Mouse (Mus musculus) cortical plate, adult 2 months (tissue): ENCODE results near the gene Tmem234.

ENCODE experiments used
- CTCF ChIP-seq: fragments of 200-500 bp; IDR thresholded peaks from 2 replicates; pipeline ENCODE4 v1.5.1; 2011; ENCODE audit warnings: mild to moderate bottlenecking, control low read depth, low read length; ENCODE audit not compliant: insufficient read depth; ENCODE audit errors: extremely low read depth
- POLR2A ChIP-seq: fragments of 200-500 bp; IDR thresholded peaks from 2 replicates; pipeline ENCODE4 v1.6.1; 2011; ENCODE audit warnings: mild to moderate bottlenecking, low read length, control low read depth; ENCODE audit not compliant: insufficient read depth; ENCODE audit errors: extremely low read depth

- TF ChIP-seq CTCF (no peak), POLR2A (no peak)
Measured at GRCm38 (mm10) chr4:129621283-129621841, 20.9 kb downstream of the Tmem234 start.
